Mouse (Mus musculus): ENCODE results near the gene Rbfox2.

DNA sequence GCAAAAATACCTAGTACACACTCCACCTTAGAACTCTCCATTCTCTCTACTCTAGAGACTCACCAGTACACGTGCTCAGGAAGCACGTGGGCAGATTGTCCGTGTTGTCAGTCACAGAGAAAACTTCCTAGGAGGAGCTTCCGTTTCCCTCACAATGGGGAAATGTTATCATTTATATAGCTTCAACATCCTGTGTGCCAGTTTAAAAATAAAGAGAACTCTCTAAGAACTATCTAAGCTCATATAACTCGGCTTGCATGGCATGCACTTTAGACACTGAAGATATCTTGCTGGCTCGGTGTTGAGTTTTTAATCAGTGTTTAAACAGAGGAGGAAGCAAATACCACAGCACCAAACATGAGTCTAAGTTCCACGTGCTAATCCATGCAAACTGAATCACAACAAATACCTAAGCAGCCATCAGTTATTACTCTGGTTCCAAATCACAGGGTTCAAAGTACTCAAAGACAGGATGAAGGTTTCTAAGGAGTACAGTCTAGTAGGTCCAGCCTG is 70.7 kb downstream of the Rbfox2 start:
- TF ChIP-seq CTCF (IDR thresholded peaks at IDR 0.05; ENCODE audit: low read depth) (no peak), EP300 (optimal IDR thresholded peaks at IDR 0.05) (no peak)
